Mouse (Mus musculus): Measurements from ENCODE around the gene Adam11. TPM values are rescaled to one million over a fixed set of nuclear protein-coding genes. Genes with fewer than 3 reads are reported as not detected.

The Adam11 gene
- total and polyA plus RNA-seq, 2 experiments, result 2.1 to 8.7 TPM

- no peak overlapping the region for H3K9ac ChIP-seq (ENCODE audit: low read depth, low read length)
- H3K79me2 ChIP-seq (ENCODE audit: control insufficient read depth, insufficient read depth, low read length), result no peaks in the 10 kb centered on the region
- no peak for TF ChIP-seq CTCF (IDR thresholded peaks at IDR 0.05; ENCODE audit: low read depth, low read length)
- no peak for TF ChIP-seq POLR2A (IDR thresholded peaks at IDR 0.05; ENCODE audit: extremely low read depth, insufficient read depth, low read length)
- H3K27me3 ChIP-seq (ENCODE audit: control insufficient read depth, insufficient read depth, low read length), result no peaks in the 10 kb centered on the region
- 92% methylated on average over 2 of the region's 2 CpGs for WGBS
- H3K36me3 ChIP-seq (ENCODE audit: control insufficient read depth, insufficient read depth, low read length), result no peaks in the 10 kb centered on the region
- no peak overlapping the region for H3K27ac ChIP-seq (replicated peaks; ENCODE audit: insufficient read depth, low read depth, low read length)
- H3K4me1 ChIP-seq (ENCODE audit: control insufficient read depth, insufficient read depth, low read length), result peaks cover 12% of the 10 kb centered on the region
- DNase-seq (ENCODE audit: extremely low read depth, low read depth, low spot score), result no peak
- H3K4me3 ChIP-seq (ENCODE audit: insufficient read depth, low read depth, low read length), result no peak overlapping the region
Measured at GRCm38 (mm10) chr11:102758977-102759376, 2.3 kb upstream of the Adam11 start.

GRCm38 (mm10) chr11:102760805-102761308 is 382 bp upstream of the Adam11 start:
- H3K27ac ChIP-seq (replicated peaks; ENCODE audit: insufficient read depth, low read depth, low read length), result no peak overlapping the region
- TF ChIP-seq CTCF (IDR thresholded peaks at IDR 0.05; ENCODE audit: low read depth, low read length) (no peak), POLR2A (IDR thresholded peaks at IDR 0.05; ENCODE audit: extremely low read depth, insufficient read depth, low read length) (no peak)
- H3K9ac ChIP-seq (ENCODE audit: low read depth, low read length), result no peak overlapping the region
- no peaks in the 10 kb centered on the region for H3K79me2 ChIP-seq (ENCODE audit: control insufficient read depth, insufficient read depth, low read length)
- DNase-seq (ENCODE audit: extremely low read depth, low read depth, low spot score), result no peak
- H3K36me3 ChIP-seq (ENCODE audit: control insufficient read depth, insufficient read depth, low read length), result no peaks in the 10 kb centered on the region
- H3K4me3 ChIP-seq (ENCODE audit: insufficient read depth, low read depth, low read length), result peak overlapping the region; percentile 10; the same call in 1 of the 2 replicates
- WGBS, result 37% methylated on average over 6 of the region's 6 CpGs
- H3K27me3 ChIP-seq (ENCODE audit: control insufficient read depth, insufficient read depth, low read length), result no peaks in the 10 kb centered on the region
- no peaks in the 10 kb centered on the region for H3K4me1 ChIP-seq (ENCODE audit: control insufficient read depth, insufficient read depth, low read length)

- no peak for TF ChIP-seq POLR2A (IDR thresholded peaks at IDR 0.05; ENCODE audit: extremely low read depth, insufficient read depth, low read length)
- no peak for TF ChIP-seq CTCF (IDR thresholded peaks at IDR 0.05; ENCODE audit: low read depth, low read length)
- WGBS, result 36% methylated on average over 15 of the region's 15 CpGs
- Histone ChIP-seq H3K9ac (ENCODE audit: low read depth, low read length) (no peak overlapping the region), H3K79me2 (ENCODE audit: control insufficient read depth, insufficient read depth, low read length) (no peaks in the 10 kb centered on the region), H3K4me3 (ENCODE audit: insufficient read depth, low read depth, low read length) (peak overlapping the region; percentile 63; the same call in 1 of the 2 replicates), H3K27ac (replicated peaks; ENCODE audit: insufficient read depth, low read depth, low read length) (no peak overlapping the region), H3K27me3 (ENCODE audit: control insufficient read depth, insufficient read depth, low read length) (no peaks in the 10 kb centered on the region), H3K36me3 (ENCODE audit: control insufficient read depth, insufficient read depth, low read length) (no peaks in the 10 kb centered on the region), H3K4me1 (ENCODE audit: control insufficient read depth, insufficient read depth, low read length) (peaks cover 3% of the 10 kb centered on the region; the same call in 1 of the 2 replicates)
- DNase-seq (ENCODE audit: extremely low read depth, low read depth, low spot score), result no peak
Measured at GRCm38 (mm10) chr11:102762248-102762647, 1.0 kb downstream of the Adam11 start.

- Histone ChIP-seq H3K27me3 (ENCODE audit: control insufficient read depth, insufficient read depth, low read length) (no peaks in the 10 kb centered on the region), H3K9ac (ENCODE audit: low read depth, low read length) (no peak overlapping the region), H3K4me1 (ENCODE audit: control insufficient read depth, insufficient read depth, low read length) (peaks cover 3% of the 10 kb centered on the region; the same call in 1 of the 2 replicates), H3K27ac (replicated peaks; ENCODE audit: insufficient read depth, low read depth, low read length) (no peak overlapping the region), H3K36me3 (ENCODE audit: control insufficient read depth, insufficient read depth, low read length) (no peaks in the 10 kb centered on the region), H3K4me3 (ENCODE audit: insufficient read depth, low read depth, low read length) (no peak overlapping the region), H3K79me2 (ENCODE audit: control insufficient read depth, insufficient read depth, low read length) (no peaks in the 10 kb centered on the region)
- DNase-seq (ENCODE audit: extremely low read depth, low read depth, low spot score), result no peak
- 89% methylated on average over 11 of the region's 11 CpGs for WGBS
- TF ChIP-seq POLR2A (IDR thresholded peaks at IDR 0.05; ENCODE audit: extremely low read depth, insufficient read depth, low read length), result no peak
Measured at GRCm38 (mm10) chr11:102763009-102763767, 1.9 kb downstream of the Adam11 start.

GRCm38 (mm10) chr11:102765416-102765815 is 4.2 kb downstream of the Adam11 start:
- H3K27ac ChIP-seq (replicated peaks; ENCODE audit: insufficient read depth, low read depth, low read length), result no peak overlapping the region
- peaks cover 3% of the 10 kb centered on the region; the same call in 1 of the 2 replicates for H3K4me1 ChIP-seq (ENCODE audit: control insufficient read depth, insufficient read depth, low read length)
- no peak overlapping the region for H3K4me3 ChIP-seq (ENCODE audit: insufficient read depth, low read depth, low read length)
- H3K36me3 ChIP-seq (ENCODE audit: control insufficient read depth, insufficient read depth, low read length), result no peaks in the 10 kb centered on the region
- H3K9ac ChIP-seq (ENCODE audit: low read depth, low read length), result no peak overlapping the region
- 92% methylated on average over 5 of the region's 5 CpGs for WGBS
- no peak for TF ChIP-seq POLR2A (IDR thresholded peaks at IDR 0.05; ENCODE audit: extremely low read depth, insufficient read depth, low read length)
- TF ChIP-seq CTCF (IDR thresholded peaks at IDR 0.05; ENCODE audit: low read depth, low read length), result no peak
- H3K79me2 ChIP-seq (ENCODE audit: control insufficient read depth, insufficient read depth, low read length), result no peaks in the 10 kb centered on the region
- DNase-seq (ENCODE audit: extremely low read depth, low read depth, low spot score), result no peak
- H3K27me3 ChIP-seq (ENCODE audit: control insufficient read depth, insufficient read depth, low read length), result no peaks in the 10 kb centered on the region

Measured in liver, adult 2 months (tissue).